Mouse (Mus musculus) midbrain, postnatal 0 days (tissue): ENCODE measurements around the gene Rpl36al. TPM values are rescaled to one million over a fixed set of nuclear protein-coding genes. Genes with fewer than 3 reads are reported as not detected.

Experiments used
- ATAC-seq: fragments of 200-750 bp; cut with Nextera tagmentation; 2 replicates; pipeline ENCODE4 v1.8.0; 2017; ENCODE audit warnings: moderate number of reproducible peaks, mild to moderate bottlenecking, moderate TSS enrichment, moderate library complexity; ENCODE audit not compliant: low FRiP score
- DNase-seq: peaks from one replicate; pipeline ENCODE4 v3.0.0-alpha.2; 2015; ENCODE audit warnings: low spot score
- H3K27ac ChIP-seq: fragments of 300-500 bp; sonication (generic); 2 replicates; pipeline ENCODE4 v1.5.1; 2014; ENCODE audit warnings: low read depth, mild to moderate bottlenecking, low read length, mixed read lengths
- H3K27me3 ChIP-seq: fragments of 300-500 bp; sonication (generic); 2 replicates; pipeline ENCODE4 v1.6.1; 2014; ENCODE audit warnings: low read length, control low read depth, mixed read lengths; ENCODE audit not compliant: insufficient read depth
- H3K36me3 ChIP-seq: fragments of 300-500 bp; sonication (generic); 2 replicates; pipeline ENCODE4 v1.6.1; 2014; ENCODE audit warnings: low read length, control low read depth, mixed read lengths; ENCODE audit not compliant: insufficient read depth
- H3K4me1 ChIP-seq: fragments of 300-500 bp; sonication (generic); 2 replicates; pipeline ENCODE4 v1.6.1; 2014; ENCODE audit warnings: mild to moderate bottlenecking, control low read depth, antibody characterized with exemption, low read length, mixed read lengths; ENCODE audit not compliant: insufficient read depth
- H3K4me2 ChIP-seq: fragments of 300-500 bp; sonication (generic); 2 replicates; pipeline ENCODE4 v1.6.1; 2014; ENCODE audit warnings: low read depth, mild to moderate bottlenecking, low read length, mixed read lengths; ENCODE audit not compliant: poor library complexity, severe bottlenecking
- H3K4me3 ChIP-seq: fragments of 300-500 bp; sonication (generic); 2 replicates; pipeline ENCODE4 v1.5.1; 2014; ENCODE audit warnings: low read depth, mild to moderate bottlenecking, low read length, moderate library complexity
- H3K9ac ChIP-seq: fragments of 300-500 bp; sonication (generic); replicated peaks from 2 replicates; pipeline ENCODE4 v1.6.1; 2014; ENCODE audit warnings: mild to moderate bottlenecking, low read length, moderate library complexity, mixed read lengths; ENCODE audit not compliant: poor library complexity, severe bottlenecking
- H3K9me3 ChIP-seq: fragments of 300-500 bp; sonication (generic); 2 replicates; pipeline ENCODE4 v1.6.1; 2016; ENCODE audit warnings: low read length, control low read depth
- CTCF ChIP-seq: IDR thresholded peaks from 2 replicates; pipeline ENCODE4 v1.5.1; 2016; ENCODE audit warnings: antibody characterized with exemption, mild to moderate bottlenecking
- WGBS: fragments of 180-500 bp; shearing (Covaris S2); extraction: QIAGEN DNeasy Blood & Tissue Kit; methylation state at CpG from one replicate; pipeline ENCODE4 v1.1.7; 2014; 5-methylcytosine and 5-hydroxymethylcytosine counted together
- polyA plus RNA-seq: library from polyadenylated mRNA; unstranded; fragments of >200 nt; fragmentation: Nextera tagmentation; extraction: Ambion mirVana; gene quantifications from 2 replicates; pipeline ENCODE4 v1.2.1, GENCODE M21; 2015
- total RNA-seq: library from RNA; depleted of rRNA; stranded (reverse); fragments of >200 nt; gene quantifications from 2 replicates; pipeline ENCODE4 v1.2.3, GENCODE M21; 2014

Rpl36al gene
- total and polyA plus RNA-seq, 2 experiments from 2014 or later, result 117 to 392 TPM

GRCm38 (mm10) chr12:69157107-69157506 lies 26.8 kb downstream of the Rpl36al start:
- TF ChIP-seq CTCF, result no peak
- H3K4me1 ChIP-seq, result no peaks in the 10 kb centered on the region
- H3K27me3 ChIP-seq, result no peaks in the 10 kb centered on the region
- no peaks in the 10 kb centered on the region for H3K9me3 ChIP-seq
- H3K36me3 ChIP-seq, result peaks cover 4% of the 10 kb centered on the region; the same call in 1 of the 2 replicates
- H3K9ac ChIP-seq, result no peak overlapping the region
- ATAC-seq, result no peak
- H3K4me3 ChIP-seq, result no peak overlapping the region
- no peak overlapping the region for H3K27ac ChIP-seq
- no peak overlapping the region for H3K4me2 ChIP-seq
- 97% methylated on average over 2 of the region's 2 CpGs for WGBS
- DNase-seq, result no peak

GRCm38 (mm10) chr12:69156436-69156835 lies 27.4 kb downstream of the Rpl36al start:
- Histone ChIP-seq H3K4me1 (no peaks in the 10 kb centered on the region), H3K4me2 (no peak overlapping the region), H3K9me3 (no peaks in the 10 kb centered on the region), H3K27me3 (no peaks in the 10 kb centered on the region), H3K27ac (no peak overlapping the region), H3K36me3 (peaks cover 4% of the 10 kb centered on the region; the same call in 1 of the 2 replicates), H3K4me3 (no peak overlapping the region), H3K9ac (no peak overlapping the region)
- DNase-seq, result no peak
- WGBS, result 85% methylated on average over 4 of the region's 4 CpGs
- no peak for ATAC-seq
- no peak for TF ChIP-seq CTCF

- Histone ChIP-seq H3K9ac (no peak overlapping the region), H3K27ac (no peak overlapping the region), H3K4me1 (no peaks in the 10 kb centered on the region), H3K27me3 (no peaks in the 10 kb centered on the region), H3K9me3 (no peaks in the 10 kb centered on the region), H3K4me3 (no peak overlapping the region), H3K36me3 (peaks cover 4% of the 10 kb centered on the region; the same call in 1 of the 2 replicates), H3K4me2 (no peak overlapping the region)
- WGBS, result 85% methylated on average over 2 of the region's 2 CpGs
- TF ChIP-seq CTCF, result no peak
- no peak for ATAC-seq
- no peak for DNase-seq
Measured at GRCm38 (mm10) chr12:69155923-69156322, 28.0 kb downstream of the Rpl36al start.

- Histone ChIP-seq H3K27ac (no peak overlapping the region), H3K4me1 (no peaks in the 10 kb centered on the region), H3K9me3 (no peaks in the 10 kb centered on the region), H3K4me3 (no peak overlapping the region), H3K27me3 (no peaks in the 10 kb centered on the region), H3K36me3 (no peaks in the 10 kb centered on the region), H3K9ac (no peak overlapping the region), H3K4me2 (no peak overlapping the region)
- WGBS, result 80% methylated on average over 13 of the region's 13 CpGs
- DNase-seq, result peak; percentile 32
- no peak for TF ChIP-seq CTCF
- ATAC-seq, result no peak
Measured at GRCm38 (mm10) chr12:69150049-69150448, 33.8 kb downstream of the Rpl36al start.

DNA sequence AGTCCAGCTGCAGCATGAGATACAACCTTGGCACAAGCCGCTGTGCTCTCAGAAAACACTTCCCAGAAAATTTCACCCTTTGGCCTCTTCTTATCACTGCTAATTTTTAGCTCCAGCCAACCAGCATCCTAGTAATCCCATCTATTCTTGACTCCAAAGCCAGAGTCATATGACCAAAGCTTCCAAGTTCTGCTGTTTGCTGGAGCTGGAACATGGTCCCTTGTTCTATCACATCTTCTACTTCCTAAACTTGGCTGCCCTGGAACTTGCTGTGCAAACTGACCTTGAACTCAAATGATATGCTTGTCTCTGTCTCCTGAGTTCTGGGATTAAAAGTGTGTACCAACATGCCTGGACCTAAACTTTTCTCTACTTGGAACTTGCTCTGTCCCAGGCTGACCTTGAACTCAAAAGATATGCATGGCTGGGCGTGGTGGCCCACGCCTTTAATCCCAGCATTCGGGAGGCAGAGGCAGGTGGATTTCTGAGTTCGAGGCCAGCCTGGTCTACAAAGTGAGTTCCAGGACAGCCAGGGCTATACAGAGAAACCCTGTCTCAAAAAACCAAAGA lies 36.6 kb downstream of the Rpl36al start:
- Histone ChIP-seq H3K4me2 (no peak overlapping the region), H3K4me1 (no peaks in the 10 kb centered on the region), H3K27ac (no peak overlapping the region), H3K27me3 (no peaks in the 10 kb centered on the region), H3K9me3 (no peaks in the 10 kb centered on the region), H3K9ac (no peak overlapping the region), H3K36me3 (no peaks in the 10 kb centered on the region), H3K4me3 (no peak overlapping the region)
- DNase-seq (no peak), ATAC-seq (no peak)
- no peak for TF ChIP-seq CTCF
- 91% methylated on average over 5 of the region's 5 CpGs for WGBS

- Histone ChIP-seq H3K4me3 (no peak overlapping the region), H3K4me2 (no peak overlapping the region), H3K27me3 (no peaks in the 10 kb centered on the region), H3K4me1 (no peaks in the 10 kb centered on the region), H3K27ac (no peak overlapping the region), H3K36me3 (no peaks in the 10 kb centered on the region), H3K9ac (no peak overlapping the region), H3K9me3 (no peaks in the 10 kb centered on the region)
- no peak for DNase-seq
- WGBS, result 71% methylated on average over 6 of the region's 6 CpGs
- ATAC-seq, result no peak
- TF ChIP-seq CTCF, result no peak
Measured at GRCm38 (mm10) chr12:69143460-69143859, 40.4 kb downstream of the Rpl36al start.
